In genomic region chr7:27178324-27179216, GRCm38 (mm10) we compare ENCODE assay signal across 8 mouse cellular contexts. TPM values are rescaled to one million over a fixed set of nuclear protein-coding genes. Genes with fewer than 3 reads are reported as not detected.
DNase-seq lines count a peak whose midpoint lies in the region; ATAC-seq and TF ChIP-seq lines count a peak whose summit lies in the region.

Gene Rab4b, minus strand, starts transcription at chr7:27178896.

- peak; percentile 98 for ATAC-seq in forebrain, postnatal 0 days
- ATAC-seq in lung, embryonic 15.5 days (ENCODE audit: borderline replicate concordance, extremely low read depth, low FRiP score, low TSS enrichment): peak; percentile 98

- peaks cover 0 to 6% of the 10 kb centered on the region in 2 experiments; a peak in 2 of 4 replicates for H3K36me3 ChIP-seq in MEL (ENCODE audit: control insufficient read depth in 1 of 2, insufficient read depth in 2 of 2, low read length in 2 of 2)
- H3K36me3 ChIP-seq in forebrain, postnatal 0 days (ENCODE audit: insufficient read depth): peaks cover 15% of the 10 kb centered on the region
- peaks cover 18% of the 10 kb centered on the region for H3K36me3 ChIP-seq in lung, embryonic 15.5 days

- peak within 1 kb of the TSS; percentile 47 for H3K27ac ChIP-seq in MEL (ENCODE audit: control insufficient read depth, low read depth, low read length)
- H3K27ac ChIP-seq in cerebellum, adult 2 months (ENCODE audit: insufficient read depth, low read length): peak within 1 kb of the TSS; percentile 55
- peak within 1 kb of the TSS; percentile 90 for H3K27ac ChIP-seq in forebrain, postnatal 0 days (ENCODE audit: low read depth, low read length)
- H3K27ac ChIP-seq in lung, embryonic 15.5 days: peak within 1 kb of the TSS; percentile 98

- H3K4me2 ChIP-seq in forebrain, postnatal 0 days (ENCODE audit: low read depth): peak within 1 kb of the TSS; percentile 59
- peak within 1 kb of the TSS; percentile 60 for H3K4me2 ChIP-seq in lung, embryonic 15.5 days

- peaks cover 0 to 12% of the 10 kb centered on the region in 2 experiments; a peak in 3 of 4 replicates for H3K4me1 ChIP-seq in MEL (ENCODE audit: control insufficient read depth in 1 of 2, insufficient read depth in 2 of 2, low read length in 2 of 2)
- no peaks in the 10 kb centered on the region for H3K4me1 ChIP-seq in cerebellum, adult 2 months (ENCODE audit: control insufficient read depth, insufficient read depth, low read length)
- peaks cover 4% of the 10 kb centered on the region; the same call in 1 of the 2 replicates for H3K4me1 ChIP-seq in forebrain, postnatal 0 days (ENCODE audit: insufficient read depth)
- H3K4me1 ChIP-seq in lung, embryonic 15.5 days: peaks cover 25% of the 10 kb centered on the region

- no peaks in the 10 kb centered on the region for H3K9me3 ChIP-seq in MEL (replicated peaks; ENCODE audit: insufficient read depth, low read length)
- H3K9me3 ChIP-seq in forebrain, postnatal 0 days (ENCODE audit: low read length): no peaks in the 10 kb centered on the region
- no peaks in the 10 kb centered on the region for H3K9me3 ChIP-seq in lung, embryonic 15.5 days

- H3K4me3 ChIP-seq in MEL (ENCODE audit: control insufficient read depth in 1 of 2, insufficient read depth in 1 of 2, low read depth in 2 of 2, low read length in 2 of 2): peak within 1 kb of the TSS; percentile 73 to 98
- H3K4me3 ChIP-seq in cerebellum, adult 2 months (replicated peaks; ENCODE audit: insufficient read depth, low read depth, low read length): peak within 1 kb of the TSS; percentile 79
- H3K4me3 ChIP-seq in forebrain, postnatal 0 days (ENCODE audit: low read depth, low read length): peak within 1 kb of the TSS; percentile 78
- peak within 1 kb of the TSS; percentile 82 for H3K4me3 ChIP-seq in lung, embryonic 15.5 days

- H3K9ac ChIP-seq in MEL (ENCODE audit: control insufficient read depth, low read depth, low read length, poor library complexity, severe bottlenecking): peak within 1 kb of the TSS; percentile 65
- H3K9ac ChIP-seq in forebrain, postnatal 0 days: peak within 1 kb of the TSS; percentile 66
- H3K9ac ChIP-seq in lung, embryonic 15.5 days: peak within 1 kb of the TSS; percentile 57

- no peak for TF ChIP-seq RAD21 in MEL (IDR thresholded peaks at IDR 0.05; ENCODE audit: low read depth, low read length)

- TF ChIP-seq EP300 in MEL (IDR thresholded peaks at IDR 0.05; ENCODE audit: low read depth in 1 of 2, low read length in 2 of 2): no peak

- no peaks in the 10 kb centered on the region for H3K27me3 ChIP-seq in MEL (ENCODE audit: control insufficient read depth in 1 of 2, insufficient read depth in 2 of 2, low read length in 2 of 2)
- H3K27me3 ChIP-seq in cerebellum, adult 2 months (ENCODE audit: control insufficient read depth, insufficient read depth, low read length): no peaks in the 10 kb centered on the region
- no peaks in the 10 kb centered on the region for H3K27me3 ChIP-seq in forebrain, postnatal 0 days (ENCODE audit: insufficient read depth, low read length)
- no peaks in the 10 kb centered on the region for H3K27me3 ChIP-seq in lung, embryonic 15.5 days

- peak; percentile 100 for DNase-seq in MEL (ENCODE audit: low read depth, low spot score)
- peak; percentile 100 for DNase-seq in cerebellum, adult 2 months
- DNase-seq in forebrain, postnatal 0 days: peak; percentile 99
- peak; percentile 99 for DNase-seq in heart, postnatal 4 days
- DNase-seq in layer of hippocampus, adult 8-10 months (ENCODE audit: low spot score in 2 of 2): peak; percentile 100
- peak; percentile 100 for DNase-seq in ovary, adult 18-20 months (ENCODE audit: low spot score)
- DNase-seq in thymus, postnatal 0 days (ENCODE audit: low spot score): peak; percentile 99

- peak in 1 of 2 experiments; percentile 62; a peak in 1 of 4 replicates for TF ChIP-seq POLR2A in MEL (IDR thresholded peaks at IDR 0.05; ENCODE audit: control insufficient read depth in 1 of 2, insufficient read depth in 1 of 2, low read depth in 1 of 2, low read length in 2 of 2, poor library complexity in 1 of 2)
- no peak; the same call in 1 of the 2 replicates for TF ChIP-seq POLR2A in cerebellum, adult 2 months (IDR thresholded peaks at IDR 0.05; ENCODE audit: borderline replicate concordance, insufficient read depth, low read length)

- no peaks in the 10 kb centered on the region; the same call in 1 of the 2 replicates for H3K79me2 ChIP-seq in MEL (ENCODE audit: control insufficient read depth, insufficient read depth, low read length, poor library complexity)

- peak; percentile 8 to 19 (median 10); a peak in 2 of 6 replicates for TF ChIP-seq CTCF in MEL (IDR thresholded peaks at IDR 0.05 in 2 of 3, conservative IDR thresholded peaks at IDR 0.05 in 1 of 3; ENCODE audit: control insufficient read depth in 1 of 3, insufficient read depth in 1 of 3, low read depth in 2 of 3, low read length in 3 of 3, poor library complexity in 1 of 3, severe bottlenecking in 1 of 3)
- TF ChIP-seq CTCF in cerebellum, adult 2 months (IDR thresholded peaks at IDR 0.05; ENCODE audit: borderline replicate concordance, insufficient read depth, low read depth, low read length): peak; percentile 54; the same call in 1 of the 2 replicates
- peak; percentile 82 for TF ChIP-seq CTCF in forebrain, postnatal 0 days (IDR thresholded peaks at IDR 0.05; ENCODE audit: low read depth)

- under 1% methylated on average over 53 of the region's 53 CpGs for WGBS in cerebellum, adult 2 months
- WGBS in forebrain, postnatal 0 days: 1% methylated on average over 53 of the region's 53 CpGs
- under 1% methylated on average over 47 of the region's 53 CpGs for WGBS in lung, embryonic 15.5 days

TF ChIP-seq in MEL, 35 proteins besides CTCF, POLR2A, EP300 and RAD21:
- peak; percentile 96 for TF ChIP-seq MAZ (IDR thresholded peaks at IDR 0.05; ENCODE audit: low read depth, low read length)
- TF ChIP-seq MYB (IDR thresholded peaks at IDR 0.05; ENCODE audit: low read depth, low read length): no peak
- TF ChIP-seq HCFC1 (IDR thresholded peaks at IDR 0.05; ENCODE audit: low read depth, low read length): peak; percentile 80
- TF ChIP-seq SIN3A (IDR thresholded peaks at IDR 0.05; ENCODE audit: low read length): peak; percentile 82
- TF ChIP-seq USF1 (IDR thresholded peaks at IDR 0.05; ENCODE audit: low read depth, low read length): peak; percentile 71
- TF ChIP-seq ZC3H11A (IDR thresholded peaks at IDR 0.05; ENCODE audit: low read depth, low read length): no peak
- no peak for TF ChIP-seq CHD1 (IDR thresholded peaks at IDR 0.05; ENCODE audit: low read depth, low read length)
- peak; percentile 88 for TF ChIP-seq CHD2 (IDR thresholded peaks at IDR 0.05; ENCODE audit: low read length)
- peak; percentile 49; the same call in 1 of the 2 replicates for TF ChIP-seq MXI1 (IDR thresholded peaks at IDR 0.05; ENCODE audit: low read depth, low read length)
- peak; percentile 55; the same call in 1 of the 2 replicates for TF ChIP-seq ZMIZ1 (IDR thresholded peaks at IDR 0.05; ENCODE audit: low read depth, low read length)
- no peak for TF ChIP-seq USF2 (IDR thresholded peaks at IDR 0.05; ENCODE audit: borderline replicate concordance in 1 of 2, insufficient read depth in 1 of 2, low read depth in 1 of 2, low read length in 2 of 2)
- TF ChIP-seq E2F4 (IDR thresholded peaks at IDR 0.05; ENCODE audit: borderline replicate concordance, low read depth, low read length): no peak
- peak; percentile 93 for TF ChIP-seq ELF1 (IDR thresholded peaks at IDR 0.05; ENCODE audit: low read depth, low read length)
- no peak for TF ChIP-seq TBP (IDR thresholded peaks at IDR 0.05; ENCODE audit: low read depth, low read length)
- TF ChIP-seq ETS1 (IDR thresholded peaks at IDR 0.05; ENCODE audit: low read depth, low read length): peak; percentile 38; the same call in 1 of the 2 replicates
- no peak for TF ChIP-seq BHLHE40 (IDR thresholded peaks at IDR 0.05; ENCODE audit: borderline replicate concordance, low read depth, low read length)
- peak; percentile 34 for TF ChIP-seq NELFE (IDR thresholded peaks at IDR 0.05; ENCODE audit: low read depth, low read length)

RNA-seq across cellular contexts. Expression of gene Rab4b, which starts in this region (rescaled TPM):
- 6.7 and 9.7 TPM in 2 replicates for total RNA-seq in MEL (2012; rRNA removed)
- polyA plus RNA-seq in MEL (2012; ENCODE audit: insufficient read depth in 1 of 2, insufficient read length in 2 of 2, low read depth in 1 of 2, low replicate concordance in 2 of 2, missing spikeins in 1 of 2): 10 to 100 TPM in 1 of 2 experiments, not detected in 1; 32.6 TPM
- 175 and 176 TPM in 2 replicates for polyA plus RNA-seq in cerebellum, adult 2 months (2012; rRNA removed)
- 66.8 and 71.6 TPM in 2 replicates for total RNA-seq in forebrain, postnatal 0 days (2014; rRNA removed)
- 125 and 138 TPM in 2 replicates for polyA plus RNA-seq in forebrain, postnatal 0 days (2015; fragmentation: Nextera tagmentation; extraction: Ambion mirVana)
- 10 to 100 TPM; 24.7 to 27.8 TPM for total RNA-seq in heart, postnatal 4 days (2021)
- total RNA-seq in layer of hippocampus, adult 8-10 months (2022): 100 to 1,000 TPM in 2 of 4 experiments, 10 to 100 TPM in 2; 91.9 to 112 (median 102) TPM
- 71.4 and 71.6 TPM in 2 replicates for polyA plus RNA-seq in lung, embryonic 15.5 days (2015; fragmentation: Nextera tagmentation; extraction: Ambion mirVana)
- 125 and 131 TPM in 2 replicates for polyA plus RNA-seq in thymus, postnatal 0 days (2015; fragmentation: Nextera tagmentation; extraction: Ambion mirVana)

Comparison
In these comparisons a context has a peak if more than half of its experiments do, and no peak if none do; other contexts are left out.
1. Peak in every context shown above with its lines: DNase-seq, ATAC-seq, H3K4me3 ChIP-seq and H3K27ac ChIP-seq.
2. H3K27ac ChIP-seq: peak in every context shown above with its lines; median percentile 98 in lung, embryonic 15.5 days; 90 in forebrain, postnatal 0 days; 55 in cerebellum, adult 2 months; 47 in MEL.
3. CTCF ChIP-seq: peak in every context shown above with its lines; median percentile 82 in forebrain, postnatal 0 days; 54 in cerebellum, adult 2 months; 10 in MEL.